Mouse (Mus musculus) spleen, adult 2 months (tissue): Measurements from ENCODE around the gene Gas2.

Source experiments
- CTCF ChIP-seq: fragments of 200-500 bp; IDR thresholded peaks from 2 replicates; pipeline ENCODE4 v1.5.1; 2011; ENCODE audit warnings: mild to moderate bottlenecking, inconsistent platforms; ENCODE audit not compliant: insufficient read depth, insufficient read length, insufficient replicate concordance; ENCODE audit errors: extremely low read depth
- POLR2A ChIP-seq: fragments of 200-500 bp; IDR thresholded peaks from 2 replicates; pipeline ENCODE4 v1.6.1; 2011; ENCODE audit warnings: low read depth, low read length, inconsistent platforms

DNA sequence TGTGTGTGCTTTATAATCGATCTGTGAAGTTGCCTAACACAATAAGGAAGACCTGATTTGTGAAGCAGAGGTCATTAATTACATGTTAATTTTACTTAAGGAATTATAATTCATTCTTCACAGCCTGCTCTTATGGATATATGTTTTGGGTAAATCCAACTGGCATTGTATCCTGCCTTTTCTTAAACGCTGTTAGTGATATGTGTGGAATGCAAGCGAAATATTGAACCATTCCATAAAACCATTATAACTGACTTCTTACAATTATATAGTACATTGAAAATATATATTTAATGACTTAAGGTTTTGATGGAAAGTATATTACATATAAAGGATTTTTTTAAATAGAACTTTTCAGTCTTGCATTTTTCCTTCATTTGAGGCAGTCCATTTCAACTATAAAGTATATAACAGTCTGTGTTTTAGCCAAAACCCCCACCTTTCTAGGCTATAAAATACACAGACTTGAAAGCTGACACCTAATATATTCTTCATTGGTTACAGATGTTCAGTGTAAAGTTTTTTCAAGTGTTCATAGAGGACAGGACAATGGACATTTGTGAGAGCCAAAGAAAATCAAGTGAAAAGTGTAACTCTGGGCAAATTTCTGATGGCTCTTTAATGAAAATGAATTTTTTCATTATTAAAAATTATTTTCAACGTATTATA is 32.5 kb downstream of the Gas2 start:
- TF ChIP-seq CTCF: no peak
- no peak for TF ChIP-seq POLR2A
